Mouse (Mus musculus) embryonic fibroblast, embryonic 13.5 days (primary cell): ENCODE measurements around the gene Fut9.

Experiments used
- CTCF ChIP-seq: IDR thresholded peaks from 2 replicates; pipeline ENCODE4 v1.5.1; 2011; ENCODE audit warnings: mild to moderate bottlenecking, control low read depth, low read length, moderate library complexity, borderline replicate concordance; ENCODE audit not compliant: insufficient read depth
- POLR2A ChIP-seq: IDR thresholded peaks from 2 replicates; pipeline ENCODE4 v1.6.1; 2011; ENCODE audit warnings: low read depth, mild to moderate bottlenecking, control low read depth, low read length, moderate library complexity

- TF ChIP-seq CTCF (no peak), POLR2A (no peak)
These were observed 37.0 kb downstream of the Fut9 start for GRCm38 (mm10) chr4:25763091-25763490.
